Mouse (Mus musculus) lung, embryonic 16.5 days (tissue): ENCODE results near the gene Rapgef4. TPM values are rescaled to one million over a fixed set of nuclear protein-coding genes. Genes with fewer than 3 reads are reported as not detected.

Experiments
- ATAC-seq: fragments of 200-750 bp; cut with Nextera tagmentation; 2 replicates; pipeline ENCODE4 v1.8.0; 2017; ENCODE audit warnings: low read depth, mild to moderate bottlenecking, moderate library complexity
- H3K27ac ChIP-seq: fragments of 300-500 bp; sonication (generic); 2 replicates; pipeline ENCODE4 v1.5.1; 2014; ENCODE audit warnings: mild to moderate bottlenecking, control low read depth, low read length
- H3K27me3 ChIP-seq: fragments of 300-500 bp; sonication (generic); 2 replicates; pipeline ENCODE4 v1.6.1; 2014; ENCODE audit warnings: low read depth, low read length, mixed read lengths; ENCODE audit not compliant: control insufficient read depth, insufficient read depth
- H3K36me3 ChIP-seq: fragments of 300-500 bp; sonication (generic); 2 replicates; pipeline ENCODE4 v1.6.1; 2014; ENCODE audit warnings: low read length; ENCODE audit not compliant: control insufficient read depth, insufficient read depth
- H3K4me1 ChIP-seq: fragments of 300-500 bp; sonication (generic); replicated peaks from 2 replicates; pipeline ENCODE4 v1.6.1; 2014; ENCODE audit warnings: low read length, mixed read lengths; ENCODE audit not compliant: control insufficient read depth, insufficient read depth
- H3K4me2 ChIP-seq: fragments of 300-500 bp; sonication (generic); 2 replicates; pipeline ENCODE4 v1.6.1; 2014; ENCODE audit warnings: low read depth, low read length, control low read depth
- H3K4me3 ChIP-seq: fragments of 300-500 bp; sonication (generic); 2 replicates; pipeline ENCODE4 v1.5.1; 2014; ENCODE audit warnings: mild to moderate bottlenecking, low read length, control low read depth
- H3K9ac ChIP-seq: fragments of 300-500 bp; sonication (generic); 2 replicates; pipeline ENCODE4 v1.6.1; 2014; ENCODE audit warnings: low read length, control low read depth
- H3K9me3 ChIP-seq: fragments of 300-500 bp; sonication (generic); 2 replicates; pipeline ENCODE4 v1.6.1; 2016; ENCODE audit warnings: low read length; ENCODE audit not compliant: control insufficient read depth
- WGBS: fragments of 180-500 bp; shearing (Covaris S2); extraction: QIAGEN DNeasy Blood & Tissue Kit; methylation state at CpG from one replicate; pipeline ENCODE4 v1.1.7; 2014; 5-methylcytosine and 5-hydroxymethylcytosine counted together
- polyA plus RNA-seq: library from polyadenylated mRNA; unstranded; fragments of >200 nt; fragmentation: Nextera tagmentation; extraction: Ambion mirVana; gene quantifications from 2 replicates; pipeline ENCODE4 v1.2.1, GENCODE M21; 2015

The Rapgef4 gene
- polyA plus RNA-seq, 1 experiment from 2014 or later = 3.7 TPM

DNA sequence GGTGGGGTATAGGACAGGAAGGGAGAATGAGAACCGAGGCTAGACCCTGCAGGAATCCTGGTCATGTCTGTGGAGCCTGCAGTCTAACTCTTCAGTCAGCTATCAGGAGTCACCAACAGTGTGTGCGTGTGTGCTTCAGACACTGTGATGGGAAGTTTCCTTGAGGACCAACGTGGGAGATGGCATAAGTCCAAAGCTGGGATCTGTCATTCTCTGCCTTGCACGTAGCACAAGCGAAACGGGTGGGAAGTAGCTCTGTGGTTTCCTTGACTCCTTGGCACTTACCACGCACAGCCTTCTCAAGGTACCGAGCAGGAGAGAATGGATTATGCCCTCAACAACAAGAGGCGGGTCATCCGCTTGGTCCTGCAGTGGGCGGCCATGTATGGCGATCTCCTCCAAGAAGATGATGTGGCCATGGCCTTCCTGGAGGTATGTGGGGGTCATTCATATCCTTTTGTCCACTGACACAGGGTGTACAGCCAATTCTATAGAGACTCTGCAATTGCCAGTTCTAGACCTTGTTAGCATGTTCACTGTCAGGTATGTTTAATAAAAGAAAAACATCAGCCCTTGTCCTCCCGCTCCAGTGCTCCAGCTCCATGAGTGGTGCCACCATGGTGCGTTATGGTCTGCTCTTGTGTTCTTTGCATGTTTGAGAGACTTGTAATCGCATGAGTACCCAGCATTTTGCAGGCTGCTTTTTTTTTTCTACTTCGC, 241.9 kb downstream of the Rapgef4 start:
- no peak overlapping the region for H3K4me3 ChIP-seq
- 82% methylated on average over 16 of the region's 16 CpGs for WGBS
- H3K4me2 ChIP-seq = no peak overlapping the region
- no peaks in the 10 kb centered on the region for H3K9me3 ChIP-seq
- no peak for ATAC-seq
- H3K36me3 ChIP-seq = no peaks in the 10 kb centered on the region
- H3K27ac ChIP-seq = no peak overlapping the region
- no peaks in the 10 kb centered on the region for H3K27me3 ChIP-seq
- H3K4me1 ChIP-seq = no peaks in the 10 kb centered on the region; the same call in 1 of the 2 replicates
- no peak overlapping the region for H3K9ac ChIP-seq

DNA sequence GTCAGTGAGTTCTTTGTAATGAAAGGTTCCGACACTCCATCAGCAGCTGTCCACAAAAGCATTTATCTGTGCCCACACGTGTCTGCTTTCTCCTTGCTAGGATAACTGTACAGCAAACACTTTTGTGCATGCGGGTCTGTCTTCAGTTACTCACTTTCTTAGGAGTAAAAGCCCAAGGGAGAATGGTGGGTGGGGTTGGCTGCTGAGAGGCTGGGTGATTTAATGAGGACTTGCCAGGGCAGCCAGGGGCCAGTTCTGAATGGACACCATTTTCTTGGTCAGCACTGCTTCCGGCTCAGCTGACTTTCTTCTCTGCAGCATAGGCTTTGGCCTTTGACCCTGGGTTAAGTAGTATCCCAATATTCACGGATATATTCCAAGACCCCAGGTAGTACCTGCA, 242.4 kb downstream of the Rapgef4 start:
- no peaks in the 10 kb centered on the region for H3K36me3 ChIP-seq
- 68% methylated on average over 5 of the region's 5 CpGs for WGBS
- ATAC-seq = no peak
- no peaks in the 10 kb centered on the region for H3K27me3 ChIP-seq
- H3K4me3 ChIP-seq = no peak overlapping the region
- H3K9me3 ChIP-seq = no peaks in the 10 kb centered on the region
- H3K4me2 ChIP-seq = no peak overlapping the region
- no peaks in the 10 kb centered on the region; the same call in 1 of the 2 replicates for H3K4me1 ChIP-seq
- no peak overlapping the region for H3K27ac ChIP-seq
- H3K9ac ChIP-seq = no peak overlapping the region

DNA sequence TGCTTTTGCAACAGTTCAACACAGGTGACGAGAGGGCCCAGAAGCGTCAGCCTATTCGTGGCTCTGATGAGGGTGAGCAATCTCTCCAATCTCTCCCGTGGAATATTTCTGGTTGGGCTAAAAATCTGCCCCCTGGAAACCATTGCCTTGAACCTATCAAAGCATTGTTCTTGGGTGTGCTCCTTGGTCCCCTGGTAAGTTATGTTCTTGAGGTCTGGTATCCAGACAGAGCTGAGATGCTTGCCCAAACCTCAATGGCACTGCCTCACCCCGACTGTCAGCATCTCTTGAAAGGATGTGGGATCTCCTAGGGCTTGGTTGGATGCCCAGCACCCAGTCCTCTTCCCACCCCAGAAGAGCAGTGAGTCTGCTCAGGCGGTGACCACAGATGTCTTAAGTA, 245.0 kb downstream of the Rapgef4 start:
- H3K4me1 ChIP-seq = peaks cover 4% of the 10 kb centered on the region; the same call in 1 of the 2 replicates
- no peaks in the 10 kb centered on the region for H3K27me3 ChIP-seq
- H3K4me3 ChIP-seq = no peak overlapping the region
- 84% methylated on average over 6 of the region's 6 CpGs for WGBS
- no peaks in the 10 kb centered on the region for H3K36me3 ChIP-seq
- no peak overlapping the region for H3K9ac ChIP-seq
- ATAC-seq = no peak
- no peak overlapping the region for H3K27ac ChIP-seq
- no peaks in the 10 kb centered on the region for H3K9me3 ChIP-seq
- H3K4me2 ChIP-seq = no peak overlapping the region

DNA sequence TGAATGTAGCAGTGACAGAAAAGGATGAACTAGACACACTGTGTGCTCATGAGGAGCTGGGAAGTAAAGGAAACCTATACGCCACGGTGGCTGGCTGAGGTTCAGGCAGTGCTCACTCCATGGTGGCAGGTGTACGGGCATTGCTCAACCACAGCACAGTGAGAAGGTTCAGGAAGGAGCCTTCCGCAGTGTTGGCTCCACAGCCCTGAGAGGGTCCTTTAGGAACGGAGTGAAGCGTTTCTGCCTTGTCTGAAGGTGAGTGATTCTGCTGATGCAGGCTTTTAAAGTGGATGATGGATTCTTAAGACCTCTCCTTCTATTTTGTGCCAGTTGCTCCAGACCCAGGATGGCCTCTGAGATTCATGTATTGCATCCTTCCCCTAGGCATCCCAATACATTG, 246.4 kb downstream of the Rapgef4 start:
- Histone ChIP-seq H3K36me3 (no peaks in the 10 kb centered on the region), H3K4me3 (no peak overlapping the region), H3K27ac (no peak overlapping the region), H3K4me1 (0 out of 2 replicates have a peak, but pooled peaks cover 6% of the 10 kb centered on the region), H3K27me3 (no peaks in the 10 kb centered on the region), H3K4me2 (no peak overlapping the region), H3K9me3 (no peaks in the 10 kb centered on the region), H3K9ac (no peak overlapping the region)
- ATAC-seq = no peak
- WGBS = 88% methylated on average over 6 of the region's 6 CpGs

DNA sequence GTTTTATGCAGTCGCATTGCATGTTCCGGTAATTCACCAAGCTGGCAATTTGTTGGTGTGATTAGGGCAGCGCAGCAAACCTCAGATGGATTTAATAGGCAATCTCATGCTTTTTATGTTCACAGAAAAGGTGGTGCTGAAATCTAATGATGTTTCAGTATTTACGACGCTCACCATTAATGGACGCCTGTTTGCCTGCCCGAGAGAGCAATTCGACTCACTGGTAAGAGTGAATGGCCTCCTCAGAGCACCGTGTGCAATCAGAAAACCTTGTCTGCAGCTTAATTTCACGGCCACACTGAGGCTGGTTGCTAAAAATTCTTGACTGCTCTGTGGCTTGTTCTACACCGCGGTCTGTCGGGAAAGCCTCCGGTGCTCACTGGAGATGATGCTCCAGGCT, 247.8 kb downstream of the Rapgef4 start:
- no peak for ATAC-seq
- H3K4me1 ChIP-seq = 0 out of 2 replicates have a peak, but pooled peaks cover 6% of the 10 kb centered on the region
- 87% methylated on average over 14 of the region's 14 CpGs for WGBS
- no peak overlapping the region for H3K4me3 ChIP-seq
- no peaks in the 10 kb centered on the region for H3K9me3 ChIP-seq
- H3K9ac ChIP-seq = no peak overlapping the region
- no peaks in the 10 kb centered on the region for H3K27me3 ChIP-seq
- H3K4me2 ChIP-seq = no peak overlapping the region
- no peak overlapping the region for H3K27ac ChIP-seq
- no peaks in the 10 kb centered on the region for H3K36me3 ChIP-seq

DNA sequence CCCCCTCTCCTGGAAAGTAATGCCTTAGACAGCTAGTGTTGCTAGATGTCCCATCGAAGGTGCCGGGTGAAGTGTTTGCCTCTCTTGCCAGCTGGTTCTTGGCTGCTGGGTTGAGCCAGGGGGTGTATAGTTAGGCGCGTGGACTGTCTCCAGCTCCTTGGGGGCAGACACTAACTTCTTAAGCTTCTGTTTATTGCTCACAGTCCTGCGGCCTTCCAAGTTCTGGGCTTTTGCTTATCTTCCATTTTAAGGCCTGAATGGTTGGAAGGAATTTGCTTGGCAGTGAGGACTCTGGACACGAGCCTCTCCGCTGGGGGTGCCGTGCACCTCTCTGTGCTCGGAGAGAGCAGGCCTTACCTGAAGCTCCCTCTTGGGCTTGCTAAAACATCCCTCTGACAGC, 249.5 kb downstream of the Rapgef4 start:
- H3K27ac ChIP-seq = peak overlapping the region; percentile 31; the same call in 1 of the 2 replicates
- H3K4me1 ChIP-seq = peaks cover 10% of the 10 kb centered on the region; the same call in 1 of the 2 replicates
- H3K36me3 ChIP-seq = no peaks in the 10 kb centered on the region
- no peaks in the 10 kb centered on the region for H3K27me3 ChIP-seq
- peak; percentile 81 for ATAC-seq
- no peaks in the 10 kb centered on the region for H3K9me3 ChIP-seq
- H3K4me3 ChIP-seq = no peak overlapping the region
- WGBS = 35% methylated on average over 9 of the region's 9 CpGs
- no peak overlapping the region for H3K4me2 ChIP-seq
- H3K9ac ChIP-seq = no peak overlapping the region

DNA sequence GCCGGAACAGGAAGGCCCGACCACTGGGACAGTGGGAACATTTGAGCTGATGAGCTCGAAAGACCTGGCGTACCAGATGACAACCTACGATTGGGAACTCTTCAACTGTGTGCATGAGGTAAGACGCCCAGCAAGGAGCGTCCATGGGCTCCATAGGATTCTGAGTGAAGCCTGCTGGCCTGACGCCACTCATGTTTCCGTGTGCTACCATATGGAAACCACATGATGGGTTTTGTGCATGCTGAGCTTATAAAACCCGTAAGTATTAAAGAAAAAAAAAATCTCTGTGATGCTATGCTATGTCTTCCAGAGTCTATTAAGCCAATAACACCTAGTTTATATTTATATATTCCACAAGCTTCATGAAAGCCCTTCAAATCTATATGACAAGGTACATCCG, 253.0 kb downstream of the Rapgef4 start:
- ATAC-seq = no peak
- 89% methylated on average over 11 of the region's 11 CpGs for WGBS
- no peaks in the 10 kb centered on the region for H3K9me3 ChIP-seq
- H3K9ac ChIP-seq = no peak overlapping the region
- H3K4me1 ChIP-seq = peaks cover 12% of the 10 kb centered on the region; the same call in 1 of the 2 replicates
- H3K4me3 ChIP-seq = no peak overlapping the region
- no peaks in the 10 kb centered on the region for H3K36me3 ChIP-seq
- no peaks in the 10 kb centered on the region for H3K27me3 ChIP-seq
- H3K27ac ChIP-seq = no peak overlapping the region
- no peak overlapping the region for H3K4me2 ChIP-seq

DNA sequence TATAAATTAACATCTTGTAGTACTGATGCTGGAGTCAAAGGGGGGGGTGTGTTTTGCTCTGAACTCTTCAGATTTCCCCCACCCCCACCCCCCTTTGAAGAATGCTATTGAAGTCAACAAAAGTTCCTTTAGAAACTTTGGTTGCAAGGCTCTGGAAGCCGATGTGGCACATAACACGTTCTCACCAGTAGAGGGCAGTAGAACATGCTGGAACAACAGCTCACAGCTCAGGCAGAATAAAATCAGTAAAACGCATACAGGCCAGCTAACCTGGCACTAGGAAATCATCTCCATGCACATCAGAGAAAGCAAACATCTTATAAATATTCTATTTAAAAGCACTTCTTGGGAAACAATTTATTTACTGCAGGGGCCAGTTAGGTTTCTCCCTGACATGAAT, 253.9 kb downstream of the Rapgef4 start:
- ATAC-seq = peak; percentile 68
- no peak overlapping the region for H3K4me2 ChIP-seq
- no peak overlapping the region for H3K9ac ChIP-seq
- H3K9me3 ChIP-seq = no peaks in the 10 kb centered on the region
- no peaks in the 10 kb centered on the region for H3K27me3 ChIP-seq
- WGBS = 0% methylated on average over 3 of the region's 3 CpGs
- peak overlapping the region; percentile 68; the same call in 1 of the 2 replicates for H3K27ac ChIP-seq
- no peak overlapping the region for H3K4me3 ChIP-seq
- peaks cover 12% of the 10 kb centered on the region; the same call in 1 of the 2 replicates for H3K4me1 ChIP-seq
- no peaks in the 10 kb centered on the region for H3K36me3 ChIP-seq

DNA sequence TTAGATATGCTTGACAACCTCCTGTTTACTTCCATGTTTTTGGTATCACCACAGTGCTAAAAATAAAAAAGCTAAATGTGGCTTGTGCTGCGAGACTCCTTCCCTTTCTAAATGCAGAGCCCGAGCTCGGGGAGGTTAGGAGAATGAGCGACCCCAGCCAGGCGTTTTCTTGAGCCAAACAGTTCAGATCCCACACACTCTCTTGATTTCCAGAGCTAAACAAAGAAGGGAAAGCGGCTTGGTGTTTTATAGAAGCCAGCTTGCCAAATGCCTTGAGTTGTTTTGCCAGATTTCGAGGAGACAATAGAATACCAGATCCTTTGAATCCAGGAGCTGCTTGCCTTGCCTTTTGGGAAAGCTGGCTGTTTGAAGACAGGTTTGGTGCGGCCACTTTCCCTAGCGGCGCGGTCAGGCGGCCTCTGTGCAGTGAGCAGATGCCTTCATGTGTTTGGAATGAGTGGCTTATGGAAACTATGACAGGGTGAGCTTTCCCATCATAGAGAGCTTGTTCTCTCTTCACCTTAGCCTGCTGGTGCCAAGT, 254.4 kb downstream of the Rapgef4 start:
- 40% methylated on average over 12 of the region's 12 CpGs for WGBS
- no peaks in the 10 kb centered on the region for H3K27me3 ChIP-seq
- H3K27ac ChIP-seq = peak overlapping the region; percentile 68
- no peaks in the 10 kb centered on the region for H3K9me3 ChIP-seq
- H3K4me3 ChIP-seq = no peak overlapping the region
- H3K4me2 ChIP-seq = peak overlapping the region; percentile 24; the same call in 1 of the 2 replicates
- H3K4me1 ChIP-seq = peaks cover 12% of the 10 kb centered on the region; the same call in 1 of the 2 replicates
- ATAC-seq = peak; percentile 72
- H3K9ac ChIP-seq = peak overlapping the region; percentile 19; the same call in 1 of the 2 replicates
- H3K36me3 ChIP-seq = no peaks in the 10 kb centered on the region
